Mouse (Mus musculus) E14TG2a.4 (cell line): ENCODE measurements around the gene 2810408A11Rik.

ENCODE experiments used
- H3K27me3 ChIP-seq: 2 replicates; pipeline ENCODE4 v1.6.1; 2014; ENCODE audit warnings: low read length, control low read depth; ENCODE audit not compliant: insufficient read depth
- H3K36me3 ChIP-seq: 2 replicates; pipeline ENCODE4 v1.6.1; 2014; ENCODE audit warnings: low read length, control low read depth; ENCODE audit not compliant: insufficient read depth
- H3K4me1 ChIP-seq: replicated peaks from 2 replicates; pipeline ENCODE4 v1.6.1; 2014; ENCODE audit warnings: low read depth, low read length, control low read depth
- H3K4me3 ChIP-seq: replicated peaks from 2 replicates; pipeline ENCODE4 v1.5.1; 2014; ENCODE audit warnings: mild to moderate bottlenecking, low read length
- H3K9me3 ChIP-seq: 2 replicates; pipeline ENCODE4 v1.6.1; 2014; ENCODE audit warnings: low read length, control low read depth
- CTCF ChIP-seq: conservative IDR thresholded peaks from 2 replicates; pipeline ENCODE4 v1.5.1; 2014; ENCODE audit warnings: low read length
- NANOG ChIP-seq: IDR thresholded peaks from 2 replicates; pipeline ENCODE4 v1.6.1; 2014; ENCODE audit warnings: borderline replicate concordance, low read length, mixed read lengths
- POU5F1 ChIP-seq: IDR thresholded peaks from 2 replicates; pipeline ENCODE4 v1.6.1; 2014; ENCODE audit warnings: low read length, borderline replicate concordance

The 2810408A11Rik gene

DNA sequence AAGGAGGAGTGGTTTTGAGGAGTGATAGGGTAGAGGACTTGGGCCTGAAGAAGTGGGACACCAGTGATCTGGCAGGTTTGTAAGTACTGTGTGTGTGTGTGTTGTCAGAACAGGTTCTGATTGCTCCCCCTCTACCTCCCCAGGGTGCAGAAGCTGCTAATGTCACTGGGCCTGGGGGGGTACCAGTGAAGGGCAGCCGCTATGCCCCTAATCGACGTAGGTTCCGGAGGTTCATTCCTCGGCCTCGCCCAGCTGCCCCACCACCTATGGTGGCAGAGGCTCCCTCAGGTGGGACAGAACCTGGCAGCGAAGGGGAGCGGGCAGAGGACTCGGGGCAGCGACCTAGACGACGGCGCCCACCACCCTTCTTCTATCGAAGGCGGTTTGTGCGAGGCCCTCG lies 38.9 kb upstream of the 2810408A11Rik start:
- Histone ChIP-seq H3K4me1 (peaks cover 74% of the 10 kb centered on the region), H3K36me3 (peaks cover 14% of the 10 kb centered on the region), H3K27me3 (peaks cover 63% of the 10 kb centered on the region), H3K9me3 (no peaks in the 10 kb centered on the region), H3K4me3 (no peak overlapping the region)
- no peak for TF ChIP-seq NANOG
- TF ChIP-seq CTCF, result no peak
- no peak for TF ChIP-seq POU5F1

GRCm38 (mm10) chr11:69939181-69939580 lies 38.4 kb upstream of the 2810408A11Rik start:
- TF ChIP-seq CTCF (no peak), POU5F1 (no peak), NANOG (no peak)
- peaks cover 9% of the 10 kb centered on the region for H3K36me3 ChIP-seq
- H3K4me3 ChIP-seq, result no peak overlapping the region
- H3K9me3 ChIP-seq, result no peaks in the 10 kb centered on the region
- peaks cover 74% of the 10 kb centered on the region for H3K4me1 ChIP-seq
- H3K27me3 ChIP-seq, result peaks cover 65% of the 10 kb centered on the region

DNA sequence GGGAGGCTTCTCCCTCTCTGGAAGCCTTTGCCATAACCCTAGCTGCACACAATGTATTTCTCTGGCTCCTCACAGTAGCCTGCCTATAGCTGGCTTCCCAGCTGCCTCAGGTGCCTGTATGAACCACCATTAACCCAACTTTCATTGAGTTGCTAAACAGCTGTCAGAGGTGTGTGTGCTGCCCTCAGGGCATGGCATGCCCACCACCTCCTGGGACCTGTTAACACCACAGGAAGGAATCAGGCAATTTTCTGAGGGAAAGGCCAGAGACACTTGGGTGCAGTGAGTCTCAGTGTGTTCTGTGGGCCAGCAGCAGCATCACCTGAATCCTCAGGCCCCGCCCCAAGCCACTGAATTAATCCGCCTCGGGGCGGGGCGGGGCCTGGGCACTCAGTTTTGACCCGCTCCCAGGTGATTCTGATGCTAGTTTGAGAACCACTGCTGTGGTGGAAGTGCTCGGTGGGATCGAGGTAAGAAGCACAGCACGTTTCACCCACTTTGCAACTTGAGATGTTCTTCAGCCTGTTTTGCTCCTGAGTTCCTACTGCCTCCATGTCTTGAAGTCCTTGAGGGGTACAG lies 37.7 kb upstream of the 2810408A11Rik start:
- no peaks in the 10 kb centered on the region for H3K9me3 ChIP-seq
- H3K27me3 ChIP-seq, result peaks cover 65% of the 10 kb centered on the region
- peaks cover 73% of the 10 kb centered on the region for H3K4me1 ChIP-seq
- TF ChIP-seq POU5F1, result no peak
- TF ChIP-seq NANOG, result no peak
- no peak for TF ChIP-seq CTCF
- no peak overlapping the region for H3K4me3 ChIP-seq
- H3K36me3 ChIP-seq, result peaks cover 7% of the 10 kb centered on the region

DNA sequence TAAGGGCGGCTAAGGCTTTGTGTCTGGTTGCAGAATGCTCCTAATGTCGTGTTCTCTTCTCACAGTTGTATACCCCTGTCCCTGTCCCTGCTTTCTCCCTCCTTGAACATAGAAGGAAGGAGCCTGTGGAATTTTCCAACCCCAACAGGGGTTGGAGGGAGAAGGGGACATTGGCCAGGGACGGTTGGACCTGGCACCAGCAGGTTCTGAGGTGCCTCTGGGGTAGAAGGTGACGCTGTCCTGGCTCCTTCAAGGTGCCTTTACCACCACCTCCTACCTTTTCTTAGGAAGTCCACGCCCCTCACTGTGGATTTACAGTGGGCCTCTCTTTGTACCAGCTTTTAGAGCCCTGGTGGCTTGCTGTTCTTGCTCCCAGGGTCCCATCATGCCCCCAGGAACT lies 37.0 kb upstream of the 2810408A11Rik start:
- H3K4me1 ChIP-seq, result peaks cover 66% of the 10 kb centered on the region
- no peaks in the 10 kb centered on the region for H3K9me3 ChIP-seq
- H3K4me3 ChIP-seq, result no peak overlapping the region
- TF ChIP-seq CTCF, result no peak
- no peak for TF ChIP-seq NANOG
- TF ChIP-seq POU5F1, result no peak
- peaks cover 61% of the 10 kb centered on the region for H3K27me3 ChIP-seq
- peaks cover 7% of the 10 kb centered on the region for H3K36me3 ChIP-seq

DNA sequence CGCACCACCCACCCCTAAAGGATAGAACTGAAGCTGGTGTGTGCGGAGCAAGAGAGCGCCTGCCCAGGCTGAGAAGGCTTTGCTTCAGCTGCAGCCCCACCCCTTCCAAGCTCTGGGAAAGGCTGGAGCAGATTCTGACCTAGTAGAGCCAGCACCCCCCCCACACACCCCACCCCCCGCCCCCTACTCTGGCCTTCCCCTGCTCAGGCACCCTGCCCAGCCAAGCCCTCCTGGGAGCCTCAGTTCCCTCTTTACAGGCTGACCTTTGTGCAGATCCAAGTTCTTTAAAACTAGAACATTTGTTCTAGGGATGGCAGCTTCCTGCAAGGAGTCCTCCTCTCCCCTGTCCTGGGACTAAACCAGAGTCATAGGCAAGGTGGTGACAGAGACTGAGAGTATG lies 36.6 kb upstream of the 2810408A11Rik start:
- Histone ChIP-seq H3K9me3 (no peaks in the 10 kb centered on the region), H3K4me1 (peaks cover 62% of the 10 kb centered on the region), H3K4me3 (no peak overlapping the region), H3K36me3 (peaks cover 7% of the 10 kb centered on the region), H3K27me3 (peaks cover 58% of the 10 kb centered on the region)
- TF ChIP-seq NANOG (no peak), POU5F1 (no peak), CTCF (no peak)

- peaks cover 7% of the 10 kb centered on the region for H3K36me3 ChIP-seq
- TF ChIP-seq NANOG (no peak), POU5F1 (no peak), CTCF (no peak)
- peak overlapping the region; percentile 80 for H3K4me3 ChIP-seq
- no peaks in the 10 kb centered on the region for H3K9me3 ChIP-seq
- H3K4me1 ChIP-seq, result peaks cover 61% of the 10 kb centered on the region
- H3K27me3 ChIP-seq, result peaks cover 58% of the 10 kb centered on the region
Measured at GRCm38 (mm10) chr11:69936714-69937347, 36.0 kb upstream of the 2810408A11Rik start.

DNA sequence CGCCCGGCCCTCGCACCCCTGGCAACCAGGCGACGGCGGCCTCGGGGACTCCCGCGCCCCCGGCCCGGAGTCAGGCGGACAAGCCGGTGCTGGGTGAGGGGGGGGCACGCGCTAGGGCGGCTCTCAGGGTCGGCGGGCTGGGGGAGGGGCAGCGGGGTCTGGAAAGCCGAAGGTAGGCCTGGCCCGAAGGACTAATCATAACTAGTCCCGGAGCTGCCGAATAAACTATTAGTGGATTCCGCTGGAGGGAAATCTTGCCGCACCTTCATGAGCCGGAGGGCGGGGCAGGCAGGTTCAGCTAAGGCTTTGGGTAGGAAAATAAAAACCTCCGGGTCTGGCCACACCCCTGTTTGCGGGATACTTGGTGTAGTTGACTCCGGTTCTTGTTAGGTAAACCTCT lies 35.4 kb upstream of the 2810408A11Rik start:
- no peaks in the 10 kb centered on the region for H3K9me3 ChIP-seq
- H3K27me3 ChIP-seq, result peaks cover 58% of the 10 kb centered on the region
- H3K4me1 ChIP-seq, result peaks cover 61% of the 10 kb centered on the region
- no peak for TF ChIP-seq CTCF
- no peak for TF ChIP-seq NANOG
- no peak for TF ChIP-seq POU5F1
- H3K36me3 ChIP-seq, result peaks cover 7% of the 10 kb centered on the region
- H3K4me3 ChIP-seq, result peak overlapping the region; percentile 80

GRCm38 (mm10) chr11:69935137-69935879 lies 34.5 kb upstream of the 2810408A11Rik start, which contains the start of gene Ybx2:
TSS of gene Ybx2 (plus strand) at chr11:69935796.
- TF ChIP-seq POU5F1 (no peak), CTCF (no peak), NANOG (no peak)
- H3K36me3 ChIP-seq, result peaks cover 1% of the 10 kb centered on the region; the same call in 1 of the 2 replicates
- H3K4me1 ChIP-seq, result peaks cover 53% of the 10 kb centered on the region
- H3K9me3 ChIP-seq, result no peaks in the 10 kb centered on the region
- H3K4me3 ChIP-seq, result peak within 1 kb of the TSS; percentile 80
- peaks cover 50% of the 10 kb centered on the region for H3K27me3 ChIP-seq
